18 mouse cellular contexts compared by ENCODE assay signal in the genomic region with DNA sequence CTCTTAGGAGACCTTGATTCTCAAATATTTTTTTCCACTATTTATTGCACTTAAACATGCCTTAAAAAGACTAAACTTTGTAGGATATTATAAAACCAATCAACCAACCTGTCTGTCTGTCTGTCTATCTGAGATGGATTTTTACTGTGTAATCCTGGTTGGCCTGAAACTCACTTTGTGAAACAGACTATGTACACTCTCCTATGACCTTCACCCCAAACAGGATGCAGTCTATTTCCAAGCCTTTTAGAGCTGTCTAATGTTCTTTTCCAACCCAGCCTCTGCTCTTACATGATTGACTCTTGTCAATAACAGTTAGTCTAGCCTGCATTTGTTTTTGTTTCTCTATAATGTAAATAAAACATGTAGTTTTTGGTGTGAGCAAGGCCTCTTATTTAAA. TPM values are rescaled to one million over a fixed set of nuclear protein-coding genes. Genes with fewer than 3 reads are reported as not detected.
DNase-seq lines count a peak whose midpoint lies in the region; ATAC-seq and TF ChIP-seq lines count a peak whose summit lies in the region.
"Had no signal": no experiment of that assay in that cellular context is flagged by ENCODE, and none has a peak within 500 bp of the region (broad histone marks: within the 10 kb centered on the region; RNA-seq: fewer than 3 reads in every experiment).

No protein-coding gene starts in this region.

- H3K79me2 ChIP-seq in liver, adult 2 months (ENCODE audit: control insufficient read depth, insufficient read depth, low read length) = peaks cover 19% of the 10 kb centered on the region

- no peak for TF ChIP-seq POLR2A in liver, adult 2 months (IDR thresholded peaks at IDR 0.05; ENCODE audit: extremely low read depth, insufficient read depth, low read length)

- peak overlapping the region; percentile 19; the same call in 1 of the 2 replicates for H3K4me2 ChIP-seq in liver, embryonic 15.5 days
- H3K4me2 ChIP-seq: embryonic facial prominence, embryonic 13.5 days; heart, embryonic 13.5 days; hindbrain, embryonic 15.5 days had no signal

- H3K27me3 ChIP-seq in liver, adult 2 months (ENCODE audit: control insufficient read depth, insufficient read depth, low read length) = no peaks in the 10 kb centered on the region
- H3K27me3 ChIP-seq in liver, embryonic 15.5 days = no peaks in the 10 kb centered on the region
- H3K27me3 ChIP-seq: embryonic facial prominence, embryonic 13.5 days; heart, embryonic 13.5 days; hindbrain, embryonic 15.5 days had no signal

- TF ChIP-seq CTCF in liver, adult 2 months (IDR thresholded peaks at IDR 0.05; ENCODE audit: low read depth, low read length) = no peak

- peak; percentile 94 for DNase-seq in liver, adult 2 months (ENCODE audit: extremely low read depth, low read depth, low spot score)
- no peak for DNase-seq in liver
- DNase-seq in urinary bladder, postnatal 10 days (ENCODE audit: low spot score) = no peak
- DNase-seq: adrenal gland, postnatal 25 days; cerebellum, adult 18-20 months; cerebellum, adult 9-11 months; cerebellum, postnatal 36 days; gastrocnemius, postnatal 25 days; heart, adult 11 months; heart, postnatal 36 days had no signal

- no peaks in the 10 kb centered on the region for H3K36me3 ChIP-seq in liver, adult 2 months (ENCODE audit: control insufficient read depth, insufficient read depth, low read length)
- H3K36me3 ChIP-seq in liver, embryonic 15.5 days (replicated peaks) = 0 out of 2 replicates have a peak, but pooled peaks cover 3% of the 10 kb centered on the region
- H3K36me3 ChIP-seq: embryonic facial prominence, embryonic 13.5 days; hindbrain, embryonic 15.5 days had no signal

- ATAC-seq in erythroid progenitor cell, adult 5-6 weeks (replicated peaks; ENCODE audit: low FRiP score, poor library complexity, severe bottlenecking) = peak; percentile 21; the same call in 1 of the 2 replicates
- 0 out of 2 replicates have a peak, but pooled peaks have one; percentile 35 for ATAC-seq in liver, embryonic 15.5 days (ENCODE audit: insufficient read depth)
- ATAC-seq in CD4-positive, CD25-positive, alpha-beta regulatory T cell, adult 4 months = no peak
- ATAC-seq: forebrain, embryonic 14.5 days had no signal

- H3K4me3 ChIP-seq in liver, adult 2 months (ENCODE audit: insufficient read depth, low read depth, low read length) = no peak overlapping the region
- H3K4me3 ChIP-seq in liver, embryonic 15.5 days (replicated peaks) = no peak overlapping the region
- H3K4me3 ChIP-seq: embryonic facial prominence, embryonic 13.5 days; forebrain, embryonic 10.5 days; heart, embryonic 13.5 days; hindbrain, embryonic 15.5 days had no signal

- H3K27ac ChIP-seq in liver, adult 2 months (replicated peaks; ENCODE audit: insufficient read depth, low read depth, low read length) = peak overlapping the region; percentile 50
- H3K27ac ChIP-seq in liver, embryonic 15.5 days (replicated peaks) = peak overlapping the region; percentile 77
- H3K27ac ChIP-seq: embryonic facial prominence, embryonic 13.5 days; forebrain, embryonic 10.5 days; heart, embryonic 13.5 days; hindbrain, embryonic 15.5 days had no signal

- H3K9ac ChIP-seq in liver, adult 2 months (ENCODE audit: low read depth, low read length) = no peak overlapping the region
- no peak overlapping the region for H3K9ac ChIP-seq in liver, embryonic 15.5 days
- H3K9ac ChIP-seq: embryonic facial prominence, embryonic 13.5 days; heart, embryonic 13.5 days; hindbrain, embryonic 15.5 days had no signal

- peaks cover 16% of the 10 kb centered on the region for H3K4me1 ChIP-seq in liver, adult 2 months (ENCODE audit: control insufficient read depth, insufficient read depth, low read length)
- H3K4me1 ChIP-seq in liver, embryonic 15.5 days (replicated peaks) = peaks cover 33% of the 10 kb centered on the region
- H3K4me1 ChIP-seq: embryonic facial prominence, embryonic 13.5 days; forebrain, embryonic 10.5 days had no signal

- no peaks in the 10 kb centered on the region for H3K9me3 ChIP-seq in liver, embryonic 15.5 days (replicated peaks)
- H3K9me3 ChIP-seq: embryonic facial prominence, embryonic 13.5 days; forebrain, embryonic 10.5 days; heart, embryonic 13.5 days; hindbrain, embryonic 15.5 days had no signal

RNA-seq across cellular contexts. Expression of a gene that starts 13.6 kb away (rescaled TPM):
- total RNA-seq in liver, adult 2 months (2014; rRNA removed) = 17.1 and 18.1 TPM in 2 replicates
- polyA plus RNA-seq in liver, adult 2 months (2012; rRNA removed) = 2.3 and 2.6 TPM in 2 replicates
- 16.6 and 26.0 TPM in 2 replicates for total RNA-seq in erythroid progenitor cell, adult 5-6 weeks (2015; ENCODE audit: low replicate concordance)
- total RNA-seq in erythroid progenitor cell, adult 5-6 weeks (2017; ENCODE audit: low replicate concordance) = 36.3 and 41.6 TPM in 2 replicates
- 6.3 and 6.4 TPM in 2 replicates for polyA plus RNA-seq in liver, embryonic 15.5 days (2015; fragmentation: Nextera tagmentation; extraction: Ambion mirVana)
- polyA plus RNA-seq in CD4-positive, CD25-positive, alpha-beta regulatory T cell, adult 4 months (2017; shearing (Covaris generic)) = 10 to 100 TPM; 17.1 to 17.6 TPM
